Mouse (Mus musculus): ENCODE data around the gene Fntb.

- TF ChIP-seq POLR2A (IDR thresholded peaks at IDR 0.05; ENCODE audit: borderline replicate concordance, extremely low read depth, low read depth, low read length) (no peak), CTCF (IDR thresholded peaks at IDR 0.05; ENCODE audit: insufficient read depth, low read length) (no peak)
These were observed 155.0 kb downstream of the Fntb start for GRCm38 (mm10) chr12:76920398-76920797.
